Mouse (Mus musculus) hindbrain, embryonic 15.5 days (tissue): ENCODE measurements around the gene Wdcp. TPM values are rescaled to one million over a fixed set of nuclear protein-coding genes. Genes with fewer than 3 reads are reported as not detected.

Experiments
- ATAC-seq: fragments of 200-750 bp; cut with Nextera tagmentation; 2 replicates; pipeline ENCODE4 v1.8.0; 2017; ENCODE audit warnings: low read depth, moderate number of reproducible peaks, moderate TSS enrichment; ENCODE audit not compliant: low FRiP score
- H3K27ac ChIP-seq: fragments of 300-500 bp; sonication (generic); replicated peaks from 2 replicates; pipeline ENCODE4 v1.5.1; 2015; ENCODE audit warnings: mild to moderate bottlenecking, inconsistent platforms
- H3K27me3 ChIP-seq: fragments of 300-500 bp; sonication (generic); 2 replicates; pipeline ENCODE4 v1.6.1; 2015; ENCODE audit warnings: control low read depth, inconsistent platforms
- H3K36me3 ChIP-seq: fragments of 300-500 bp; sonication (generic); 2 replicates; pipeline ENCODE4 v1.6.1; 2015; ENCODE audit warnings: control low read depth, inconsistent platforms
- H3K4me1 ChIP-seq: fragments of 300-500 bp; sonication (generic); replicated peaks from 2 replicates; pipeline ENCODE4 v1.6.1; 2015; ENCODE audit warnings: control low read depth, inconsistent platforms
- H3K4me2 ChIP-seq: fragments of 300-500 bp; sonication (generic); 2 replicates; pipeline ENCODE4 v1.6.1; 2015; ENCODE audit warnings: moderate library complexity, mild to moderate bottlenecking, inconsistent platforms
- H3K4me3 ChIP-seq: fragments of 300-500 bp; sonication (generic); 2 replicates; pipeline ENCODE4 v1.5.1; 2015; ENCODE audit warnings: mild to moderate bottlenecking, inconsistent platforms
- H3K9ac ChIP-seq: fragments of 300-500 bp; sonication (generic); 2 replicates; pipeline ENCODE4 v1.6.1; 2015; ENCODE audit warnings: inconsistent platforms
- H3K9me3 ChIP-seq: fragments of 300-500 bp; sonication (generic); 2 replicates; pipeline ENCODE4 v1.6.1; 2016; ENCODE audit warnings: control low read depth, inconsistent platforms
- WGBS: fragments of 180-500 bp; shearing (Covaris S2); methylation state at CpG from one replicate; pipeline ENCODE4 v1.1.7; 2015; 5-methylcytosine and 5-hydroxymethylcytosine counted together
- polyA plus RNA-seq: library from polyadenylated mRNA; unstranded; fragments of >200 nt; fragmentation: Nextera tagmentation; extraction: Ambion mirVana; gene quantifications from 2 replicates; pipeline ENCODE4 v1.2.1, GENCODE M21; 2015

Wdcp gene
- polyA plus RNA-seq, 1 experiment from 2014 or later: 14.2 TPM

DNA sequence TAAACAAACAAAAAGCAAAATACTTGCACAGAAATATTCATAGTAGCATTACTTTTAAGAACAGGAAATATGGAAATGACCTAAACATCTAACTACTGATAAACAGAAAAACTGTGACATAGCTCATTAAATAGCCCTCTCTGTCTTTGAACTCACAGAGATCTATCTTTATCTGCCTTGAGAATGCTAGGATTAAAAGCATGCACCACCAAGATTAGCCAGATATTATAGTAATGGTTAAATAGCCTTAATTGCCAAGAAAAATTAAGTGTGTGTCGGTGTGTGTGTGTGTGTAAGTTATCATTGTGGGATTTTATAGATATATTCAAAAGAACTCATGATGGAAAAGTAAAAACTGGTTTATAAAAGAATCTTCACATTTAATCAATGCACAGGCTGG lies 46.8 kb downstream of the Wdcp start:
- no peak overlapping the region for H3K9ac ChIP-seq
- no peaks in the 10 kb centered on the region for H3K4me1 ChIP-seq
- H3K9me3 ChIP-seq: no peaks in the 10 kb centered on the region
- H3K27ac ChIP-seq: no peak overlapping the region
- ATAC-seq: no peak
- peaks cover 15% of the 10 kb centered on the region for H3K36me3 ChIP-seq
- WGBS: 97% methylated on average over 1 of the region's 1 CpGs
- no peak overlapping the region for H3K4me3 ChIP-seq
- no peak overlapping the region for H3K4me2 ChIP-seq
- no peaks in the 10 kb centered on the region for H3K27me3 ChIP-seq

DNA sequence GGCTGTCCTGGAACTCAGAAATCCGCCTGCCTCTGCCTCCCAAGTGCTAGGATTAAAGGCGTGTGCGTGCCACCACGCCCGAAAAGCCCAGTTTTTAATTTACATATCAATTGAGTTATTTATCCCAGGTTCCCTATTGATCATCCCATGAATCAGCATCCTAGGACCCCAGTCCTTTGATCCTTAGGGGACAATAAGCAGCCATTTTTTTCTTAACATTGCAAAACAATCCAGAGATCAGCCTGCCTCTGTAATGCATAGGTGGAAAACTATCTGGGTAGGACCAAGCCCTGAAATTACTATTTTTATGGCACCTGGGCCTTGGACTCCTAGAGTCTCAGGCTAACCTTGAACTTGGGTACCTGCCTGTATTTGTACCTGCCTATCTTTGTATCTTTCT lies 54.9 kb downstream of the Wdcp start:
- H3K27ac ChIP-seq: no peak overlapping the region
- no peaks in the 10 kb centered on the region for H3K4me1 ChIP-seq
- peaks cover 14% of the 10 kb centered on the region for H3K36me3 ChIP-seq
- no peak for ATAC-seq
- no peak overlapping the region for H3K9ac ChIP-seq
- H3K9me3 ChIP-seq: no peaks in the 10 kb centered on the region
- no peaks in the 10 kb centered on the region for H3K27me3 ChIP-seq
- no peak overlapping the region for H3K4me3 ChIP-seq
- H3K4me2 ChIP-seq: no peak overlapping the region
- 88% methylated on average over 5 of the region's 5 CpGs for WGBS

DNA sequence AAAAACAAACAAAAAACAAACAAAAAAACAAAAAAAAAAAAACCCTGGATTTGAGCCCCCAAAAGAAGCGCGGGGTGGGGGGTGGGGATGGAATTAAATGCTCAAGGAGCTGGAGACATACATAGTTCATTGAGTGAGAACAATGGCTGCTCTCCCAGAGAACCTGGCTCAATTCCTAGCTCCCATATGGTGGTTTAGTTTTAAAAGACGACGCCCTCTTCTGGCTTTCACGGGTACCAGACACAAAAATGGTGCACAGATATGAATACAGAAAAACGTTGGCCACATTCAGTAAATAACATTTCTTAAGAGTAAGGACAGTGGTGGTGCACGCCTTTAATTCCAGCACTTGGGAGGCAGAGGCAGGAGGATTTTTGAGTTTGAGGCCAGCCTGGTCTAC lies 62.8 kb downstream of the Wdcp start:
- Histone ChIP-seq H3K4me3 (peak overlapping the region; percentile 83; the same call in 1 of the 2 replicates), H3K4me1 (peaks cover 12% of the 10 kb centered on the region; the same call in 1 of the 2 replicates), H3K9ac (no peak overlapping the region), H3K36me3 (peaks cover 3% of the 10 kb centered on the region; the same call in 1 of the 2 replicates), H3K27me3 (no peaks in the 10 kb centered on the region), H3K9me3 (no peaks in the 10 kb centered on the region), H3K27ac (no peak overlapping the region), H3K4me2 (peak overlapping the region; percentile 59)
- ATAC-seq: no peak
- WGBS: 71% methylated on average over 7 of the region's 7 CpGs

DNA sequence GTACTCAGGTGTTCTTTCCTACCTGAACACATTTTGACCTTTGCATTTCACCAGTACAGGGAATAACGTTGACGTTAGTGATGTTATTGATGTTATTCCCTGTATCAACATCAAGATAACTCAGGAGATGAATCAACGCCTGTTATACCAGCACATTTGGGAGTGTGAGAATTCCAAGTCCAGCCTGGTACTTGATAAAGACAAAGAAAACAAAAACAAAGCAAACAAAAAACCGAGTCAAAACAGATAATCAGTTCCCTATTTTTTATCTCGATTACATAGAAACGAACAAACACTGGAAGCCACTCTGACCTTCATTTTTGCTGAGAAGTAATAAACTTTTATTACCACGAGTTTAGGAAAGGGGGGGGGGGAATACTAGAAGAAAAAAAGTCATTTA lies 63.4 kb downstream of the Wdcp start:
- Histone ChIP-seq H3K27ac (peak overlapping the region; percentile 87), H3K4me1 (peaks cover 12% of the 10 kb centered on the region; the same call in 1 of the 2 replicates), H3K9ac (peak overlapping the region; percentile 73), H3K36me3 (no peaks in the 10 kb centered on the region; the same call in 1 of the 2 replicates), H3K4me2 (peak overlapping the region; percentile 59), H3K4me3 (peak overlapping the region; percentile 83), H3K27me3 (no peaks in the 10 kb centered on the region), H3K9me3 (no peaks in the 10 kb centered on the region)
- WGBS: 60% methylated on average over 7 of the region's 7 CpGs
- no peak for ATAC-seq

DNA sequence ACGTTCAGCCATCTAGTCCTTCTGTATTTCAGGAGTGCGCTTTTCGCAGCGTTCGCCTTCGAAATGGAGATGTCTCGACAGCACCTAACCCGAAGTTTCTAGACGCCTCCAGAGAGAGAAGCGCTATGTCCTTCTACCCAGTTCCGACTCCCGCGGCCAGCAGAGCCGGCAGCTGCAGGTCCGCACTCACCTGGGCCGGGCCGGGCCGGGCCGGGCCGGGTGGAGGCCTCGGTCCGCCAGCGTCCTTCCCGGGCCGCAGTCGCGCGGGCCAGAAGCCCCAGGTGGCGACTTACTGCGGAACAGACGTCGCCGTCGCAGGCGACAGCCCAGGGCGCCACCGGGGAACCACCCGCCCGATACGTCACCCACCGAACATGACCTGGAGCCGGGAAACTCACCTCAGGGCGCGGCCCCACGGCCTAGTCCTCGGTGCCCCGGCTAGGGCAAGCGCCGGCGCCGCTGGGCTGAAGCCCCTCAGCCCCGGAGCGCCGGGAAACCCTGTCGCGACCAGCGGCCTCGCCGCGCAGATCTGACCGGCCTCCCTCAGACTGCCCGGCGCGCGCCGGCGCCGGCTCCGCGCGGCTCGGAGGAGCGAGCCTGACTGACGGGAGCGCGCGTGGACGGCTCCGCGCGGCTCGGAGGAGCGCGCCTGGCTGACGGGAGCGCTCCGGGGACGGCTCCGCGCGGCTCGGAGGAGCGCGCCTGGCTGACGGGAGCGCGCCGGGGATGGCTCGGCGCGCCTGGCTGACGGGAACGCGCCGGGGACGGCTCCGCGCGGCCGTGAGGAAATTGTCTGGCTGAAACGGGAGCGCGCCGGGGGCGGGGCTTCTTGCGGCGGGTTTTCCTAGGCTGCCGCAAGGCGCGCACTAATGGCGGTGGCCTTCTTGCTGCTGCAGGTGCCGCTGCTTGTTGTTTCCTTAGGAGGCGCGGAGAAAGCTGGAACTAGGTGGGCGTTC lies 64.1 kb downstream of the Wdcp start, which contains the start of gene Ubxn2a:
Gene Ubxn2a, minus strand, starts transcription at position 755 of the 956 bp plus-strand sequence.
- Histone ChIP-seq H3K36me3 (no peaks in the 10 kb centered on the region), H3K9ac (peak within 1 kb of the TSS; percentile 73), H3K27ac (peak within 1 kb of the TSS; percentile 87), H3K9me3 (no peaks in the 10 kb centered on the region), H3K4me2 (peak within 1 kb of the TSS; percentile 59), H3K4me3 (peak within 1 kb of the TSS; percentile 83), H3K27me3 (no peaks in the 10 kb centered on the region), H3K4me1 (peaks cover 12% of the 10 kb centered on the region; the same call in 1 of the 2 replicates)
- WGBS: under 1% methylated on average over 122 of the region's 125 CpGs
- peak; percentile 97 for ATAC-seq

DNA sequence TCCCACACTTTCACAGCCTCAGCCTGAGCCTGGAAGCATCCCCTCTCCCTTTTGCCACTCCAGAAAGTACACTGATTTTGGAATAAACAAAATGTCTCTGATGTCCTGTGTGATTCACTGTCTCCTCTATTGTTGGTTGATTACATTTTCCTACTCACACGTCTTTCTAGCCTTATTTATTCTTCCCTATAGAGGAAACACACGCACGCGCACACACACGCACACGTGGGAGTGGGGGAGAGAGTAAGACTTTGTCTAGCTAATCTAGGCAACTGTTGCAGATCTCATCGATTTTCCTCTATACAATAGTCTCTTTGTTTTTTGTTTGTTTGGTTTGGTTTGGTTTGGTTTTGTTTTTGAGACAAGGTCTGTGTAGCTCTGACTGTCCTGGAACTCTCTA lies 65.3 kb downstream of the Wdcp start:
- no peak overlapping the region for H3K9ac ChIP-seq
- no peaks in the 10 kb centered on the region for H3K36me3 ChIP-seq
- no peak overlapping the region for H3K4me3 ChIP-seq
- WGBS: 91% methylated on average over 7 of the region's 7 CpGs
- H3K27me3 ChIP-seq: no peaks in the 10 kb centered on the region
- peaks cover 12% of the 10 kb centered on the region; the same call in 1 of the 2 replicates for H3K4me1 ChIP-seq
- no peak overlapping the region for H3K27ac ChIP-seq
- H3K4me2 ChIP-seq: peak overlapping the region; percentile 59; the same call in 1 of the 2 replicates
- H3K9me3 ChIP-seq: no peaks in the 10 kb centered on the region
- ATAC-seq: no peak

Other genes starting within 250 kb of the Wdcp start
- gene Fam228a, start 104.9 kb upstream of the Wdcp start, polyA plus RNA-seq: 0.91 and 1.1 TPM in 2 replicates
- 13.7 and 13.8 TPM in 2 replicates for gene Pfn4, start 74.3 kb upstream of the Wdcp start, polyA plus RNA-seq
- 7.2 TPM in 2 replicates for gene Fam228b, start 74.0 kb upstream of the Wdcp start, polyA plus RNA-seq
- gene Sf3b6, start 25.8 kb upstream of the Wdcp start, polyA plus RNA-seq: 174 and 203 TPM in 2 replicates
- 60.0 and 71.2 TPM in 2 replicates for gene Fkbp1b, start 1.7 kb upstream of the Wdcp start, polyA plus RNA-seq
- gene Mfsd2b, start 31.1 kb downstream of the Wdcp start, polyA plus RNA-seq: 2.4 and 2.6 TPM in 2 replicates
- 44.7 and 46.7 TPM in 2 replicates for gene Ubxn2a, start 64.4 kb downstream of the Wdcp start, polyA plus RNA-seq
- 9.0 and 10.2 TPM in 2 replicates for gene Atad2b, start 74.0 kb downstream of the Wdcp start, polyA plus RNA-seq